Mouse (Mus musculus) skeletal muscle tissue, adult 2 months (tissue): ENCODE results near the gene Aifm3.
"Not testable (repeated sequence)": the region's sequence is repeated elsewhere in the genome, so short reads cannot be mapped to it uniquely, and the experiment has no call there.

Experiments used
- DNase-seq: peaks from one replicate; pipeline ENCODE4 v3.0.0-alpha.2; 2012; ENCODE audit warnings: low read depth, low spot score

Gene Aifm3

DNA sequence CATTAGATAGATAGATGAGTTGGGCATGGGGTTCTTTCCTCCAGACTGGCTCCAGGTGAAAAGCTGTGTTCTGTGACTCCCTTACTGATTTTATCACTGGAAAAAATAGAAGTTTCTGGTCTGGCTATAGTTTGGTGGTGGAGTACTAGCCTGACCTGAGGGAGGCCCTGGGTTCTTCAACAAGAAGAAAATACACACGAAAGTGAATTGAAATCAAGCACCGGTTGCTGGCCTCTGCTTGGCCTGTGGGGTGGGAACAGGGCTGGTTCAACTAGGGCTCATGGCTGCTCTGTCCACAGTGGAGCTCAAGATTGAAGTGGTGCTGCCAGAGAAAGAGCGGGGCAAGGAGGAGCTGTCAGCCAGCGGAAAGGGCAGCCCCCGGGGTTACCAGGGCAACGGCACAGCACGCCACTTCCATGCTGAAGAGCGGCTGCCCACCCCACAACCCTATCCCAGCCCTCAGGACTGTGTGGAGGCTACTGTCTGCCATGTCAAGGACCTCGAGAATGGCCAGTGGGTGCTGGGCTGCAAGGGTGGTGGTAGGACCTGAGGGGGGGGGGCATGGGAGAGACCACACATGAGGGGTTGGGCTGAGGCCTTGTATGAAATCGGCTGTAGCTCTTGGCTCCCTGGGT is 10.0 kb downstream of the Aifm3 start:
- no peak for DNase-seq

DNA sequence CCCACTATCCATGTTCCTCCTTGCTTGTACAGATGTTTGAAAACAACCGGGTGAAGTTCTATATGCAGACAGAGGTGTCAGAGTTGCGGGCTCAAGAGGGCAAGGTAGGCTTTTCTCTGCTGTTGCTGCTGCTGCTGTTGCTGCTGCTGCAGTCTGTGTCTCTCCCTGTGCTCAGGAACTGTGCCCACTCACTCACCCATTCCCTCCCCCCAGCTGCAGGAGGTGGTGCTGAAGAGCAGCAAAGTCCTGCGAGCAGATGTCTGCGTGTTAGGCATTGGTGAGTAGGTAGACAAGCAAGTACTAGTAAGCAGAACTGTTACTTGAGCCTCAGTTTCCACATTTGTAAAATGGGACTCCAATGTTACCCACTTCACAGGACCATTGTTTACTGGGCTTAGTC is 13.3 kb downstream of the Aifm3 start:
- DNase-seq, result no peak

- no peak for DNase-seq
Observed at GRCm38 (mm10) chr16:17507018-17507552, 17.7 kb downstream of the Aifm3 start.

- DNase-seq, result not testable (repeated sequence)
Observed at GRCm38 (mm10) chr16:17508031-17508430, 18.6 kb downstream of the Aifm3 start.

- DNase-seq, result peak; percentile 74
Observed at GRCm38 (mm10) chr16:17508546-17509239, 19.3 kb downstream of the Aifm3 start, which contains the start of gene Lztr1. Lztr1 (plus strand) TSS chr16:17508688.

DNA sequence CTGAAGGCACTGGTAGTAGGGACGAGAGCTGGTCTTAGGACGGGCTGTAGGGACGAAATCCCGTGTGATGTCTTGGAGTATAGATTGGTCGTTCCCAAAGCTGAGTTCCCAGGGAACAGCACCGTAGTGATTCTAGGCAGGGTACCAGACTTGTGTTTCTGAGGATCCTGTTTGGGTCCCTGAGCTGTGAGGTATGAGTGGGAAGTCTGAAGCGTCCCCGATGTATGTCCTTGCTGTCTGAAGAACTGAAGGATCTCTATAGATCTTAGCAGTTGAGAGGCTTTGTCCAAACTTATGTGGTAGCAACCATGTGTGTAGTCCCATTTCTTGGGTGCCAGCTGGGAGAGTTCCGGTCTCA is 19.8 kb downstream of the Aifm3 start:
- DNase-seq, result no peak

DNA sequence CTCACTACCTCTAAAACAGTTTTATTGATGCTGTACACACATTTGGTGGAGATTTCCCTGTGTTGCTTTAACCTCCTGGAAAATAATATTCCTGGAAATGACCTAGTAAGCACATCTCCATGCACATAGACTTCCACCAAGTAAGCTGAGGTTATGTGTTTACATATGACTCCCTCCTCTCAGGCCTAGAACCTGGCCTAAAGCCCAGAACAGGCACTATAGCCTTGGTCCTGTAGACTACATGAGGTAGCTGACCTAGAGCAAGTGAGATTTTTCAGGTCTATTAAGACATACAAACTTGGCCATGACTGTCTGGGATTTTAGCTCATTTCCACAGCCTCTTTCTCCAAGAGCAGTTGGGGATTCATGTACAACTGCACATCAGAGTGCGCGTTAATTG is 20.7 kb downstream of the Aifm3 start:
- DNase-seq, result no peak

- DNase-seq, result no peak
Observed at GRCm38 (mm10) chr16:17510686-17511085, 21.3 kb downstream of the Aifm3 start.

DNA sequence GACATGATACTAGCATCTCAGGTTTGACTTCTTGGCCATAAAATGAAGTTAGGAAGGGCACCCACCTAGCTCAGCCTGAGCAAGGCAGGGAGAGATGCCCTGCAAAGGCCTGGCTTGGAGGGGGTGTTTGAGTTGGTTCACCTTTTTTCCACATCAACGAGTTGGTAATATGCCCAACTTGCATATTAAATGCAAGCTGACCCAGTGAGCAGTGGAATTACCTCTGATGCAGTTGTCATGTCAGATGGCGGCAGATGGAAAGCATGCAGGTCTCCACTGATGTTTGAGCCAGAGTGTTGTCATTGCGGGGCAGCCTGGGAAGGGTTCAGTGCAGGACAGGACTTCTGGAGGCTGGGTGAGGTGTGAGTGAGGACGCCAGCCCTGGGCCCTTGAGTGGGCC is 22.0 kb downstream of the Aifm3 start:
- DNase-seq, result no peak

DNA sequence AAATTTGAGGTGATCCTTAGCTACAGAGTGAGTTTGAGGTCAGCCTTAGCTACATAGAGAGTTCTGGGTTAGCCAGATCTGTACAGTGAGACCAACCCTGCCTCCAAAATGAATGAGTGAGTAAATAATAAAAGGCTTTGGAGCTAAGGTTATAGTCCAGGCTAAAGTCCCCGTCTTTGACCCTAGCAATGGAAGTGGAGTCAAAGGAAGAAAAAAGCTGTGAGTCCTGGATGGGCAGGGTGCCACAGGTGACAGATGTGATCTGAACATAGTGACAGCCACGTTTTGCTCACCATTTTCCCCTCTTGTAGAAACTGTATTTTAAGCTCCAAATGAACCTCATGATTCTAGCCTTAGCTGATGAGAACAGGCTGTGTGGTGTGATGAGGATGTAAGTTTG is 29.5 kb downstream of the Aifm3 start:
- no peak for DNase-seq

DNA sequence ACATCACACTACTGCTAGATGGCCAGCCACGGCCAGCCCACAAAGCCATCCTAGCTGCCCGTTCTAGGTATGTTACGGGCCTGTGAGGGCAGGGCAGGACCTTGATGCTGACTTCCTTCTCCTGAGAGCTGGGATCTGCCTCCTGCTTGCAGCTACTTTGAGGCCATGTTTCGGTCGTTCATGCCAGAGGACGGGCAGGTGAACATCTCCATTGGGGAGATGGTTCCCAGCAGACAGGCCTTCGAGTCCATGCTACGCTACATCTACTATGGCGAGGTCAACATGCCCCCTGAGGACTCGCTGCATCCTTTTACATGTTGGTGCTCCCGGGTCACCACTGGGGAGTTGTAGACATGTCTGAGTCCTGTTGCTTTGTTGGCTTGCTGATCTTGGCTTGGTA is 34.7 kb downstream of the Aifm3 start:
- DNase-seq, result no peak

DNA sequence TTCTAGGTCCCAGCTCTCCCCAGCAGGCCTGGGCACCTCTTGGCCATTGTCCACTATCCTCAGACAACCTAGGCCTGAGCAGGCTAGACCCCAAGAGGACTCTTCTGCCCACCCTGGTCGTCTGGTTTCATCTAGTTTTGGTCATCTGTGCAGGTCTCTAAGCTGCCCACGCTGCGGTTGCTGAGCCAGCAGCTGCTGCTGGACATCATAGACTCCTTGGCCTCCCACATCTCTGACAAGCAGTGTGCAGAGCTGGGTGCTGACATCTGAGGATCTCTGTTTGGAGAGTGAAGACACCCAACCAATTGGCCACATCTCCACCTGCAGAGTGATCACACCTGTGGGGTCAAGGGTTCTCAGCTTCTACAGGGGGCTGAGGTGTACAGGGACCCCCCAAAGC is 36.1 kb downstream of the Aifm3 start:
- no peak for DNase-seq

DNA sequence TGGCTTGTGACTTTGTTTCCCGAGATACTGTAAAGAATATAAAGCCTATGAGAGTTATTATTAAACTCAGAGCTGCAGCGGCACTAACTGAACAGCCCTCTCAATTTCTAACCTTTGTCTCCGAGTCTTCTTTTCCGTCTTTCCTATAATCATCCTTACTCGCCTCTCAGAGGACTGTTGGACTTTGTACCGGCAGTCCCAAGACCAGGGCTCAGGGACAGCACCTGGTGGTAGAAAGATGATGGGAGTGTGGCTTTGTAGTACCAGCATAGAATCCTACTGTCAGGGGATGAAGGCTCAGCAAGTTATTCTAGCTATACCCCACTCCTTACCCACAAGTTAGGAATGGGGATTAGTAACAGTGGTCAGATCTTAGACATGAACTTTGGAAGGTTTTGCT is 36.8 kb downstream of the Aifm3 start:
- no peak for DNase-seq

GRCm38 (mm10) chr16:17527606-17528005 is 38.2 kb downstream of the Aifm3 start:
- DNase-seq, result no peak

- no peak for DNase-seq
Observed at GRCm38 (mm10) chr16:17528276-17528675, 38.9 kb downstream of the Aifm3 start.

- DNase-seq, result no peak
Observed at GRCm38 (mm10) chr16:17529981-17530586, 40.7 kb downstream of the Aifm3 start.

- DNase-seq, result peak; percentile 97
Observed at GRCm38 (mm10) chr16:17530640-17531288, 41.4 kb downstream of the Aifm3 start, which contains the start of gene Thap7. Thap7 (minus strand) TSS chr16:17531136.

GRCm38 (mm10) chr16:17532271-17532670 is 42.9 kb downstream of the Aifm3 start:
- no peak for DNase-seq

- DNase-seq, result no peak
Observed at GRCm38 (mm10) chr16:17532676-17533329, 43.4 kb downstream of the Aifm3 start.

- no peak for DNase-seq
Observed at GRCm38 (mm10) chr16:17536584-17536983, 47.2 kb downstream of the Aifm3 start.

DNA sequence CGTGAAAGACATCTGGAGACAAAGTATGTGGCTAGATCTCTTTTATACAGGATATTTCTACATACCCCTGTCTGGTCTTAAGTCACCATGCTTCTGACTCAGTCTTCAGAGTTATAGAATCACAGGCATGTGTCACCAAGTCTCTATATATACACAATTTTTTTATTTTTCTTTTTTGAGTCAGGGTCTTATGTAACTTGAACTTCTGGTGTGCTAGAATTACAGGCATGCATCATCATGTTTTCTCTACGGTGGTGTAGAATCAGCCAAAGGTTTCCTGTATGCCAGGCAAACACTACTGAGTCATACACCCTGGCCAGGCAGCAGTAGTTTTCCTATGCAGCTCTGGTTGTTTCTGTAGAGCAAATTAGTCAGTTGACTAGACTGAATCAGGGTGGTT is 53.2 kb downstream of the Aifm3 start:
- no peak for DNase-seq

DNA sequence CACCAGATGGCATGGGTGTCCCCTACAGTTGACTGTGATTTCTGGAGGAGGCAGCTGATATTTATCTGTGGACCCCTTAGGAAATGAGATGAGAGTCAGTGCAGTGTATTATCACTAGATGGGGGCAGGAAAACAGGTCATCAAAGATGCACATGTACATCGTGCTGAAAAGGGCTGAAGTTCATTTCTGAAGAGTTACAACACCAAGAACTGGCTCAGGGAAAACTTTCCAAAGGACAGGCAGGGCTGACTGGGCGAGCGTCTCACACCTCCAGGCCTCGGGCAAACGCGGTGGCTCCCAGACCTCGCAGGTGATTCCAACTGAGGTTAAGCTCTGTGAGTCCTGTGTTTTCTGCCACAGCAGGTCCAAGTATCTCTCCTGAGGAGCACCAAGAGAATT is 63.4 kb downstream of the Aifm3 start:
- DNase-seq, result no peak
